Mouse (Mus musculus): ENCODE data around the gene Esyt3. TPM values are rescaled to one million over a fixed set of nuclear protein-coding genes. Genes with fewer than 3 reads are reported as not detected.

The Esyt3 gene
- polyA plus RNA-seq, 1 experiment from 2014 or later: 0.17 TPM

- H3K27me3 ChIP-seq (ENCODE audit: control insufficient read depth, insufficient read depth, low read length): no peaks in the 10 kb centered on the region
- H3K4me3 ChIP-seq (ENCODE audit: low read depth, low read length): no peak overlapping the region
- H3K4me1 ChIP-seq (ENCODE audit: control insufficient read depth, insufficient read depth, low read length): no peaks in the 10 kb centered on the region
- H3K9me3 ChIP-seq (replicated peaks; ENCODE audit: control insufficient read depth, low read length): no peaks in the 10 kb centered on the region
- no peak for ATAC-seq (replicated peaks; ENCODE audit: insufficient number of reproducible peaks, low FRiP score, low TSS enrichment)
- WGBS (ENCODE audit: insufficient replicate concordance): 68% methylated on average over 5 of the region's 5 CpGs
- no peak overlapping the region for H3K27ac ChIP-seq (ENCODE audit: low read depth, low read length)
- H3K4me2 ChIP-seq: no peak overlapping the region
- 0 out of 2 replicates have a peak, but pooled peaks cover 4% of the 10 kb centered on the region for H3K36me3 ChIP-seq (ENCODE audit: control insufficient read depth, insufficient read depth, low read length)
- H3K9ac ChIP-seq (ENCODE audit: low read depth, low read length): no peak overlapping the region
Measured at GRCm38 (mm10) chr9:99390201-99390600, 31.8 kb upstream of the Esyt3 start.

- no peak overlapping the region for H3K27ac ChIP-seq (ENCODE audit: low read depth, low read length)
- no peak overlapping the region for H3K4me3 ChIP-seq (ENCODE audit: low read depth, low read length)
- 0 out of 2 replicates have a peak, but pooled peaks cover 4% of the 10 kb centered on the region for H3K36me3 ChIP-seq (ENCODE audit: control insufficient read depth, insufficient read depth, low read length)
- no peak for ATAC-seq (replicated peaks; ENCODE audit: insufficient number of reproducible peaks, low FRiP score, low TSS enrichment)
- WGBS (ENCODE audit: insufficient replicate concordance): 81% methylated on average over 8 of the region's 8 CpGs
- no peaks in the 10 kb centered on the region for H3K27me3 ChIP-seq (ENCODE audit: control insufficient read depth, insufficient read depth, low read length)
- no peaks in the 10 kb centered on the region for H3K4me1 ChIP-seq (ENCODE audit: control insufficient read depth, insufficient read depth, low read length)
- H3K9me3 ChIP-seq (replicated peaks; ENCODE audit: control insufficient read depth, low read length): no peaks in the 10 kb centered on the region
- H3K9ac ChIP-seq (ENCODE audit: low read depth, low read length): no peak overlapping the region
- H3K4me2 ChIP-seq: no peak overlapping the region
Measured at GRCm38 (mm10) chr9:99389506-99389905, 31.1 kb upstream of the Esyt3 start.

- Histone ChIP-seq H3K4me2 (no peak overlapping the region), H3K27me3 (ENCODE audit: control insufficient read depth, insufficient read depth, low read length) (no peaks in the 10 kb centered on the region), H3K4me1 (ENCODE audit: control insufficient read depth, insufficient read depth, low read length) (no peaks in the 10 kb centered on the region), H3K9ac (ENCODE audit: low read depth, low read length) (no peak overlapping the region), H3K4me3 (ENCODE audit: low read depth, low read length) (no peak overlapping the region), H3K36me3 (ENCODE audit: control insufficient read depth, insufficient read depth, low read length) (0 out of 2 replicates have a peak, but pooled peaks cover 4% of the 10 kb centered on the region), H3K27ac (ENCODE audit: low read depth, low read length) (no peak overlapping the region), H3K9me3 (replicated peaks; ENCODE audit: control insufficient read depth, low read length) (no peaks in the 10 kb centered on the region)
- ATAC-seq (replicated peaks; ENCODE audit: insufficient number of reproducible peaks, low FRiP score, low TSS enrichment): no peak
- WGBS (ENCODE audit: insufficient replicate concordance): 75% methylated on average over 9 of the region's 9 CpGs
Measured at GRCm38 (mm10) chr9:99388856-99389255, 30.5 kb upstream of the Esyt3 start.

GRCm38 (mm10) chr9:99388078-99388477 is 29.7 kb upstream of the Esyt3 start:
- no peaks in the 10 kb centered on the region for H3K9me3 ChIP-seq (replicated peaks; ENCODE audit: control insufficient read depth, low read length)
- no peaks in the 10 kb centered on the region for H3K27me3 ChIP-seq (ENCODE audit: control insufficient read depth, insufficient read depth, low read length)
- no peak overlapping the region for H3K4me2 ChIP-seq
- H3K9ac ChIP-seq (ENCODE audit: low read depth, low read length): no peak overlapping the region
- H3K4me1 ChIP-seq (ENCODE audit: control insufficient read depth, insufficient read depth, low read length): no peaks in the 10 kb centered on the region
- no peak overlapping the region for H3K4me3 ChIP-seq (ENCODE audit: low read depth, low read length)
- WGBS (ENCODE audit: insufficient replicate concordance): 70% methylated on average over 5 of the region's 5 CpGs
- H3K36me3 ChIP-seq (ENCODE audit: control insufficient read depth, insufficient read depth, low read length): 0 out of 2 replicates have a peak, but pooled peaks cover 4% of the 10 kb centered on the region
- H3K27ac ChIP-seq (ENCODE audit: low read depth, low read length): no peak overlapping the region
- ATAC-seq (replicated peaks; ENCODE audit: insufficient number of reproducible peaks, low FRiP score, low TSS enrichment): no peak

GRCm38 (mm10) chr9:99382556-99382955 is 24.2 kb upstream of the Esyt3 start:
- no peak overlapping the region for H3K9ac ChIP-seq (ENCODE audit: low read depth, low read length)
- no peak overlapping the region for H3K27ac ChIP-seq (ENCODE audit: low read depth, low read length)

GRCm38 (mm10) chr9:99379194-99379593 is 20.8 kb upstream of the Esyt3 start:
- no peaks in the 10 kb centered on the region for H3K9me3 ChIP-seq (replicated peaks; ENCODE audit: control insufficient read depth, low read length)
- no peak overlapping the region for H3K27ac ChIP-seq (ENCODE audit: low read depth, low read length)
- H3K9ac ChIP-seq (ENCODE audit: low read depth, low read length): no peak overlapping the region
- no peaks in the 10 kb centered on the region for H3K4me1 ChIP-seq (ENCODE audit: control insufficient read depth, insufficient read depth, low read length)
- H3K27me3 ChIP-seq (ENCODE audit: control insufficient read depth, insufficient read depth, low read length): 0 out of 2 replicates have a peak, but pooled peaks cover 5% of the 10 kb centered on the region
- no peaks in the 10 kb centered on the region for H3K36me3 ChIP-seq (ENCODE audit: control insufficient read depth, insufficient read depth, low read length)
- H3K4me2 ChIP-seq: no peak overlapping the region
- WGBS (ENCODE audit: insufficient replicate concordance): 58% methylated on average over 5 of the region's 5 CpGs
- ATAC-seq (replicated peaks; ENCODE audit: insufficient number of reproducible peaks, low FRiP score, low TSS enrichment): no peak
- H3K4me3 ChIP-seq (ENCODE audit: low read depth, low read length): no peak overlapping the region

More at GRCm38 (mm10) chr9:99382556-99382955, 24.2 kb upstream of the Esyt3 start:
- no peak for ATAC-seq (replicated peaks; ENCODE audit: insufficient number of reproducible peaks, low FRiP score, low TSS enrichment)
- Histone ChIP-seq H3K9me3 (replicated peaks; ENCODE audit: control insufficient read depth, low read length) (no peaks in the 10 kb centered on the region), H3K27me3 (ENCODE audit: control insufficient read depth, insufficient read depth, low read length) (0 out of 2 replicates have a peak, but pooled peaks cover 5% of the 10 kb centered on the region), H3K4me3 (ENCODE audit: low read depth, low read length) (no peak overlapping the region), H3K4me2 (no peak overlapping the region), H3K36me3 (ENCODE audit: control insufficient read depth, insufficient read depth, low read length) (no peaks in the 10 kb centered on the region), H3K4me1 (ENCODE audit: control insufficient read depth, insufficient read depth, low read length) (no peaks in the 10 kb centered on the region)
- WGBS (ENCODE audit: insufficient replicate concordance): 59% methylated on average over 9 of the region's 9 CpGs

- Histone ChIP-seq H3K4me3 (ENCODE audit: low read depth, low read length) (no peak overlapping the region), H3K36me3 (ENCODE audit: control insufficient read depth, insufficient read depth, low read length) (no peaks in the 10 kb centered on the region), H3K9me3 (replicated peaks; ENCODE audit: control insufficient read depth, low read length) (no peaks in the 10 kb centered on the region), H3K4me2 (peak overlapping the region; percentile 16), H3K27ac (ENCODE audit: low read depth, low read length) (no peak overlapping the region), H3K9ac (ENCODE audit: low read depth, low read length) (no peak overlapping the region), H3K27me3 (ENCODE audit: control insufficient read depth, insufficient read depth, low read length) (0 out of 2 replicates have a peak, but pooled peaks cover 5% of the 10 kb centered on the region), H3K4me1 (ENCODE audit: control insufficient read depth, insufficient read depth, low read length) (no peaks in the 10 kb centered on the region)
- ATAC-seq (replicated peaks; ENCODE audit: insufficient number of reproducible peaks, low FRiP score, low TSS enrichment): no peak
- 8% methylated on average over 14 of the region's 14 CpGs for WGBS (ENCODE audit: insufficient replicate concordance)
Measured at GRCm38 (mm10) chr9:99376591-99377418, 18.4 kb upstream of the Esyt3 start.

GRCm38 (mm10) chr9:99368431-99368830 is 10.1 kb upstream of the Esyt3 start:
- 73% methylated on average over 7 of the region's 7 CpGs for WGBS (ENCODE audit: insufficient replicate concordance)

More at GRCm38 (mm10) chr9:99368431-99368830, 10.1 kb upstream of the Esyt3 start:
- Histone ChIP-seq H3K4me3 (ENCODE audit: low read depth, low read length) (no peak overlapping the region), H3K4me2 (no peak overlapping the region), H3K36me3 (ENCODE audit: control insufficient read depth, insufficient read depth, low read length) (no peaks in the 10 kb centered on the region), H3K27me3 (ENCODE audit: control insufficient read depth, insufficient read depth, low read length) (no peaks in the 10 kb centered on the region), H3K4me1 (ENCODE audit: control insufficient read depth, insufficient read depth, low read length) (no peaks in the 10 kb centered on the region), H3K9me3 (replicated peaks; ENCODE audit: control insufficient read depth, low read length) (no peaks in the 10 kb centered on the region), H3K27ac (ENCODE audit: low read depth, low read length) (no peak overlapping the region), H3K9ac (ENCODE audit: low read depth, low read length) (no peak overlapping the region)
- no peak for ATAC-seq (replicated peaks; ENCODE audit: insufficient number of reproducible peaks, low FRiP score, low TSS enrichment)
